Mouse (Mus musculus) heart, postnatal 0 days (tissue): ENCODE measurements around the gene Cep97.

Experiments used
- CTCF ChIP-seq: IDR thresholded peaks from 2 replicates; pipeline ENCODE4 v1.5.1; 2016; ENCODE audit warnings: antibody characterized with exemption, control low read depth, low read depth
- EP300 ChIP-seq: IDR thresholded peaks from 2 replicates; pipeline ENCODE4 v1.6.1; 2016; ENCODE audit warnings: antibody characterized with exemption, low read depth

GRCm38 (mm10) chr16:55898385-55899002 lies 36.2 kb downstream of the Cep97 start:
- TF ChIP-seq CTCF (no peak), EP300 (no peak)
